Mouse (Mus musculus) fibroblast of lung, adult 2 months (primary cell): ENCODE results near the gene Adam11.

ENCODE experiments used
- DNase-seq: peaks from one replicate; pipeline ENCODE4 v3.0.0-alpha.2; 2011; ENCODE audit warnings: low read depth

Gene Adam11

GRCm38 (mm10) chr11:102779081-102779638, 17.9 kb downstream of the Adam11 start:
- DNase-seq, result no peak

GRCm38 (mm10) chr11:102779824-102780223, 18.6 kb downstream of the Adam11 start:
- DNase-seq, result no peak

GRCm38 (mm10) chr11:102780271-102780985, 19.2 kb downstream of the Adam11 start:
- no peak for DNase-seq

GRCm38 (mm10) chr11:102780986-102781351, 19.7 kb downstream of the Adam11 start:
- DNase-seq, result no peak

- no peak for DNase-seq
These were observed 20.3 kb downstream of the Adam11 start for GRCm38 (mm10) chr11:102781523-102781922.

GRCm38 (mm10) chr11:102783443-102783842, 22.2 kb downstream of the Adam11 start:
- DNase-seq, result no peak

GRCm38 (mm10) chr11:102787688-102788177, 26.5 kb downstream of the Adam11 start:
- DNase-seq, result no peak

GRCm38 (mm10) chr11:102791682-102792445, 30.6 kb downstream of the Adam11 start:
- DNase-seq, result no peak

- no peak for DNase-seq
These were observed 32.9 kb downstream of the Adam11 start for GRCm38 (mm10) chr11:102794157-102794556.

GRCm38 (mm10) chr11:102803453-102803852, 42.2 kb downstream of the Adam11 start:
- DNase-seq, result no peak

- DNase-seq, result no peak
These were observed 47.0 kb downstream of the Adam11 start for GRCm38 (mm10) chr11:102808246-102808645.

GRCm38 (mm10) chr11:102810721-102811485, 49.7 kb downstream of the Adam11 start:
- peak; percentile 59 for DNase-seq

GRCm38 (mm10) chr11:102814881-102815280, 53.6 kb downstream of the Adam11 start:
- no peak for DNase-seq

GRCm38 (mm10) chr11:102818121-102819020, 57.1 kb downstream of the Adam11 start:
- no peak for DNase-seq

- DNase-seq, result peak; percentile 49
These were observed 58.0 kb downstream of the Adam11 start, which contains the start of gene Gjc1 for GRCm38 (mm10) chr11:102819021-102819782. Gene Gjc1, minus strand, starts transcription at chr11:102819700.

- no peak for DNase-seq
These were observed 58.6 kb downstream of the Adam11 start for GRCm38 (mm10) chr11:102819783-102820385.

GRCm38 (mm10) chr11:102820432-102820831, 59.2 kb downstream of the Adam11 start:
- no peak for DNase-seq

- no peak for DNase-seq
These were observed 60.0 kb downstream of the Adam11 start for GRCm38 (mm10) chr11:102821231-102821630.

- no peak for DNase-seq
These were observed 65.2 kb downstream of the Adam11 start for GRCm38 (mm10) chr11:102826476-102826875.

- no peak for DNase-seq
These were observed 65.9 kb downstream of the Adam11 start for GRCm38 (mm10) chr11:102827097-102827496.
